In genomic region chr9:21185436-21185835, GRCm38 (mm10) we compare ENCODE assay signal across 1 mouse cellular context.
TF ChIP-seq lines count a peak whose summit lies in the region.

No protein-coding gene starts in this region.

TF ChIP-seq in MEL, 35 proteins besides CTCF, POLR2A, EP300 and RAD21:
- peak; percentile 28; the same call in 1 of the 2 replicates for TF ChIP-seq POLR2AphosphoS2 (IDR thresholded peaks at IDR 0.05; ENCODE audit: low read length)
- no peak for TF ChIP-seq MYB (IDR thresholded peaks at IDR 0.05; ENCODE audit: low read depth, low read length)
- no peak for TF ChIP-seq RCOR1 (IDR thresholded peaks at IDR 0.05; ENCODE audit: low read depth, low read length)
TF ChIP-seq in MEL: peak in this region for 1.
